Mouse (Mus musculus) heart, embryonic 14.5 days (tissue): Measurements from ENCODE around the gene Hoxc11. TPM values are rescaled to one million over a fixed set of nuclear protein-coding genes. Genes with fewer than 3 reads are reported as not detected.

ENCODE experiments used
- ATAC-seq: fragments of 200-750 bp; cut with Nextera tagmentation; 2 replicates; pipeline ENCODE4 v1.8.0; 2017; ENCODE audit warnings: low read depth, moderate TSS enrichment; ENCODE audit not compliant: insufficient number of reproducible peaks, insufficient read depth, low FRiP score
- H3K27ac ChIP-seq, 2 experiments: fragments of 200-500 bp in 1 of 2; fragments of 300-500 bp in 1 of 2; sonication (generic) in 1 of 2; replicated peaks in 1 of 2; 2 replicates each; pipeline ENCODE4 v1.5.1; 2012 to 2014; ENCODE audit warnings: low read depth in 2 of 2, low read length in 2 of 2, control low read depth in 1 of 2, mild to moderate bottlenecking in 1 of 2, mixed read lengths in 1 of 2; ENCODE audit not compliant: control insufficient read depth in 1 of 2, insufficient read depth in 1 of 2
- H3K27me3 ChIP-seq: fragments of 300-500 bp; sonication (generic); 2 replicates; pipeline ENCODE4 v1.6.1; 2014; ENCODE audit warnings: mild to moderate bottlenecking, low read length, control low read depth; ENCODE audit not compliant: control insufficient read depth, insufficient read depth
- H3K36me3 ChIP-seq: fragments of 300-500 bp; sonication (generic); 2 replicates; pipeline ENCODE4 v1.6.1; 2014; ENCODE audit warnings: mild to moderate bottlenecking, control low read depth, low read length, mixed read lengths; ENCODE audit not compliant: control insufficient read depth, insufficient read depth
- H3K4me1 ChIP-seq, 2 experiments: fragments of 200-500 bp in 1 of 2; fragments of 300-500 bp in 1 of 2; sonication (generic) in 1 of 2; 2 replicates each; pipeline ENCODE4 v1.6.1; 2012 to 2014; ENCODE audit warnings: low read length in 2 of 2, control low read depth in 1 of 2, mixed read lengths in 1 of 2; ENCODE audit not compliant: control insufficient read depth in 2 of 2, insufficient read depth in 2 of 2
- H3K4me2 ChIP-seq: fragments of 300-500 bp; sonication (generic); 2 replicates; pipeline ENCODE4 v1.6.1; 2014; ENCODE audit warnings: mild to moderate bottlenecking, low read length
- H3K4me3 ChIP-seq, 2 experiments: fragments of 200-500 bp in 1 of 2; fragments of 300-500 bp in 1 of 2; sonication (generic) in 1 of 2; 2 replicates each; pipeline ENCODE4 v1.5.1; 2012 to 2014; ENCODE audit warnings: low read length in 2 of 2, mild to moderate bottlenecking in 2 of 2, control low read depth in 1 of 2, low read depth in 1 of 2, moderate library complexity in 1 of 2; ENCODE audit not compliant: control insufficient read depth in 1 of 2, insufficient read depth in 1 of 2
- H3K9ac ChIP-seq: fragments of 300-500 bp; sonication (generic); 2 replicates; pipeline ENCODE4 v1.6.1; 2014; ENCODE audit warnings: mild to moderate bottlenecking, low read length
- H3K9me3 ChIP-seq: fragments of 300-500 bp; sonication (generic); 2 replicates; pipeline ENCODE4 v1.6.1; 2016; ENCODE audit warnings: low read length, control low read depth; ENCODE audit not compliant: control insufficient read depth
- WGBS: fragments of 180-500 bp; shearing (Covaris S2); extraction: QIAGEN DNeasy Blood & Tissue Kit; methylation state at CpG from one replicate; pipeline ENCODE4 v1.1.7; 2014; 5-methylcytosine and 5-hydroxymethylcytosine counted together
- polyA plus RNA-seq: library from polyadenylated mRNA; unstranded; fragments of >200 nt; fragmentation: Nextera tagmentation; extraction: Ambion mirVana; gene quantifications from 2 replicates; pipeline ENCODE4 v1.2.1, GENCODE M21; 2014

The Hoxc11 gene
- polyA plus RNA-seq, 1 experiment from 2014 or later = not detected

DNA sequence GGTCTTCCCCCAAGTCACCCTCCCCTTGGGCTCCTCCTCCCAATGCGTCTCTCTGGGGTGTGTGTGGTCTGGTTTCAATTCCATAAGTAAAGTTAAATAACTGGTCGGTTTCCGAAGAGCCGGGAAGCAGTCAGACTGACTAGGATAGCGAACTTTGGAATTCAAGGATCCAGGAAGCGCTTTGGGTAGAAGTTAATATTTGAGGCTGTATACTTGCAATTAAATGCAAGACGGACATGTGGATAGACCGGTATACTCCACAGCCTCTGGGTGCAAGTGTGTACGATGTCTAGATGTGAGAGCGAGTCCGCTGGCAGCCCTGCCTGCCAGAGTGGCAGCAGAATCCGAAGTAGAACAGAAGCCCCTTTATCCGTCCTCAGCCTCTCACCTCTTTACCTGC, 8.3 kb downstream of the Hoxc11 start:
- ATAC-seq = no peak

DNA sequence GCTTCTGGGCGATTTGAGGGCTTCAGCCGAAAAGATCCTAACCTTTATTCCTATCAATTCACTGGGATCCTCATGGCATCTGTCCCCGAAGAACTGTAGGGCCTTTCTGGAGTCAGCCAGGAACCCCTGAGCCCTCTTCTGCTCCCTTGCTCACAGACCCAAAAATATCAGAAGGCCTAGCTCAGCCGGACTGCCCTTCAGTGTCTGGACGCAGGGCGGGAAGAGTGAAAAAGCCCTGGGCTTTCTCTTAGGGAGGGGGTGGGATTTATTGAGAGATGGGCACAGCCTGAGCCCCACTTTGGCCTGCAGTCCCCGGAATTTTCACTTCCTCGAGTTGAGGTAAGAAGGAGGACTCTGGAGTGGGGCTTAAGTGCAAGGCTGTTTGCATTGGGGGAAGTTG, 9.0 kb downstream of the Hoxc11 start:
- H3K36me3 ChIP-seq = no peaks in the 10 kb centered on the region
- H3K4me2 ChIP-seq = no peak overlapping the region
- no peak overlapping the region for H3K4me3 ChIP-seq
- H3K9me3 ChIP-seq = no peaks in the 10 kb centered on the region
- 2% methylated on average over 8 of the region's 8 CpGs for WGBS
- no peaks in the 10 kb centered on the region; a peak in 1 of 4 replicates for H3K4me1 ChIP-seq
- ATAC-seq = no peak
- no peak overlapping the region for H3K9ac ChIP-seq
- H3K27me3 ChIP-seq = peaks cover 99% of the 10 kb centered on the region
- no peak overlapping the region for H3K27ac ChIP-seq

More for the DNA sequence above, 8.3 kb downstream of the Hoxc11 start:
- no peak overlapping the region for H3K4me2 ChIP-seq
- H3K27me3 ChIP-seq = peaks cover 100% of the 10 kb centered on the region
- H3K27ac ChIP-seq = no peak overlapping the region
- no peaks in the 10 kb centered on the region for H3K36me3 ChIP-seq
- no peak overlapping the region for H3K9ac ChIP-seq
- no peaks in the 10 kb centered on the region; a peak in 1 of 4 replicates for H3K4me1 ChIP-seq
- WGBS = 2% methylated on average over 13 of the region's 13 CpGs
- no peaks in the 10 kb centered on the region for H3K9me3 ChIP-seq
- H3K4me3 ChIP-seq = no peak overlapping the region

- Histone ChIP-seq H3K27me3 (peaks cover 99% of the 10 kb centered on the region), H3K4me3 (no peak overlapping the region), H3K9me3 (no peaks in the 10 kb centered on the region), H3K4me1 (no peaks in the 10 kb centered on the region; a peak in 1 of 4 replicates), H3K27ac (no peak overlapping the region), H3K4me2 (no peak overlapping the region), H3K9ac (no peak overlapping the region), H3K36me3 (no peaks in the 10 kb centered on the region)
- ATAC-seq = no peak
- 1% methylated on average over 28 of the region's 28 CpGs for WGBS
These were observed 9.7 kb downstream of the Hoxc11 start for GRCm38 (mm10) chr15:102963671-102964640.

DNA sequence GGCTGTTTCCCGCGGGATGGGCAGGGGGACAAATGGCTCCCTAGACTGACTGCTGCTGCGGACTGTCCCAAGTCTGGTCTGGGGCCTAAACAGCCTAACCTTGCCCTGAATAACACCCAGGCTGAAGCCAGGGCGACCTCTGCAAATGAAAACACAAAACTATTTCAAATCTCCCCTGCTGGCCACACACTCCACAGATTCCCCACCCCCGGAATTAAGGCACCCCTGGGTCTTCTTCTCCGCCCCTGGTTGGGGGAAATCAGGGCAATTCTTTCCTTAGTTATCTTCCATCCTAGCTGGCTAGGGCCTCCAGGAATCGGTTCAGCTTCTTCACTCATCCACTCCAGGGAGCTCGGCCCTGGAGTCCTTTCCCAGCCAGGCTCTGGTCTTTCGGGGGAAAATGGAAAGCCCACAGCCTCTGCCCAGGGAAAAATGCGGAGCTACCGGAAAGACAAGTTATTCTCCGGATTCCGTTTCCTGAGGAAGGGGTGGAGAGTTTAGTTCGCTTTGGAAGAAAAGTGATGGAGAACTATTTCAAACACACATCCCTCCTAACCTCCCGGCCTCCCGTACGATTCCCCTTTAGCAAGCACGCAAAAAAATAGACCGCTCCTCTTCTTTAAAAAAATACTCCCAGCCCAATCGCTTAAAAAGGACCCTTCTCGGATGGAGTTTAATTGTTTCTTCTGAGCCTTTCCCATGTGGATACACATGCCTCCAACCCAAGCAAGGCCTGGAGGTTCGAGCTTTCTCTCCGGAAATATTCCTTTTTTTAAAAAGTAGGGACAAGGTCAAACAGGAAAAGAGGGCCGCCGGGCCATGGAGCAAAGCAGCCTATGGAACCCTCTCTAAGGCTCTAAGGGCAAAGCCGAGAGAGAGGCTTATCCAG, 11.0 kb downstream of the Hoxc11 start:
- WGBS = 2% methylated on average over 26 of the region's 26 CpGs
- no peaks in the 10 kb centered on the region; a peak in 1 of 4 replicates for H3K4me1 ChIP-seq
- no peak for ATAC-seq

DNA sequence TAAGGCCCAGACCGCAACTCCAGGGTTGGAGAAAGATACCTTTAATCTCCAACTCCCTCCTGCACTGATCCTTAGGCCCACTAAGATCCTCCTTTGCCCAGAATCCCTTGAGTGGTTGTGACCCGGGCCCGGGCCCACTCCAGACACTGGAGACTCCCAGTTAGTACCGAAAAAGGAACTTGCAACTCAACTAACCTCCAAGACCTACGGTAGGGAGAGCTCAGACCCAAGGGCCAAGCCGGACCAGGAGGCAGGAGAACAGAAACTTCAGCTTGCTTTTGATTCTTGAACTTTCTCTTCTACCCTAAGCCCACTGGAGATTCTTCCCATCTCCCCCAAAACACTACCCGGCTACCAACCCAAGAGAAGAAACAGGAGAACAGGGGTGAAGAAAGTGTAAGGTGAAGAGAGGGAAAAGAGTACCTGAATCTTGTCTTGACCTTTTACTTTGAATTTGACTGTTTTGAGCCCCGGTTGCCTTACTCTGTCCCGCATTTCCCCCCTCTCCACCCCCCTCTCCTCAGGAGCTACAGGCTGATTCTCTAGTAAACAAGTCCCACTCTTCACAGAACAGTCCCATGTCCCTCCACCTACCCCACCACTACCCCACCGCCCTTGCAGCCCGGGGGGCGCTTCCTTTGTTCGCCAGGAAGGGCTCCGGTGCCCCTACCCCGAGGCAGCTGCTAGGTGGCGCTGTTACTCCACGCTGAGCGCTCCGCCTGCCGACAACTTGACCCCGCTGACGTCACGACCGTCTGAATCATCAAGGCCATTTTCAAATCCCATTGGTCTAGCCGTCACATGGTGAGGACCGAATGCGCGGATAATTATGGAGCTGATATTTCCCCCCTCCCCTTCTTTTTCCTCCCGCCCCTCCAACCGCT, 11.9 kb downstream of the Hoxc11 start:
- Histone ChIP-seq H3K27me3 (peaks cover 99% of the 10 kb centered on the region), H3K9me3 (no peaks in the 10 kb centered on the region), H3K27ac (no peak overlapping the region), H3K4me1 (no peaks in the 10 kb centered on the region; a peak in 1 of 4 replicates), H3K9ac (no peak overlapping the region), H3K4me3 (peak overlapping the region in 1 of 2 experiments; percentile 16; a peak in 1 of 4 replicates), H3K36me3 (no peaks in the 10 kb centered on the region), H3K4me2 (peak overlapping the region; percentile 44)
- WGBS = 2% methylated on average over 28 of the region's 30 CpGs
- no peak for ATAC-seq

More for the DNA sequence above, 11.0 kb downstream of the Hoxc11 start:
- Histone ChIP-seq H3K9ac (no peak overlapping the region), H3K27me3 (peaks cover 99% of the 10 kb centered on the region), H3K9me3 (no peaks in the 10 kb centered on the region), H3K36me3 (no peaks in the 10 kb centered on the region), H3K4me3 (no peak overlapping the region), H3K27ac (no peak overlapping the region), H3K4me2 (no peak overlapping the region)

DNA sequence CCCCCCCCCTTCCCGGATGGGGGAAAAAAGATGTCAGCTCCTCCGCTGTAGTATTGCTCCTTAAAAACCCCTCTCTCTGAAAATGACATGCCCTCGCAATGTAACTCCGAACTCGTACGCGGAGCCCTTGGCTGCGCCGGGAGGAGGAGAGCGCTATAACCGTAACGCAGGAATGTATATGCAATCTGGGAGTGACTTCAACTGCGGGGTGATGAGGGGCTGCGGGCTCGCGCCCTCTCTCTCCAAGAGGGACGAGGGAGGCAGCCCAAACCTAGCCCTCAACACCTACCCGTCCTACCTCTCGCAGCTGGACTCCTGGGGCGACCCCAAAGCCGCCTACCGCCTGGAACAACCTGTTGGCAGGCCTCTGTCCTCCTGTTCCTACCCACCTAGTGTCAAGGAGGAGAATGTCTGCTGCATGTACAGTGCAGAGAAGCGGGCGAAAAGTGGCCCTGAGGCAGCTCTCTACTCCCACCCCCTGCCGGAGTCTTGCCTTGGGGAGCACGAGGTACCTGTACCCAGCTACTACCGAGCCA, 12.6 kb downstream of the Hoxc11 start, which contains the start of gene Hoxc10:
TSS of gene Hoxc10 (plus strand) at position 21 of the 536 bp plus-strand sequence.
- Histone ChIP-seq H3K4me2 (peak within 1 kb of the TSS; percentile 44), H3K9ac (no peak within 1 kb of the TSS), H3K27me3 (peaks cover 99% of the 10 kb centered on the region), H3K9me3 (no peaks in the 10 kb centered on the region), H3K4me3 (peak within 1 kb of the TSS in 1 of 2 experiments; percentile 16; a peak in 1 of 4 replicates), H3K27ac (no peak within 1 kb of the TSS), H3K4me1 (no peaks in the 10 kb centered on the region; a peak in 1 of 4 replicates), H3K36me3 (no peaks in the 10 kb centered on the region)
- 3% methylated on average over 27 of the region's 27 CpGs for WGBS
- ATAC-seq = no peak
